Mouse (Mus musculus): ENCODE results near the gene Enox1.

Gene Enox1

GRCm38 (mm10) chr14:77563922-77564321, 407.4 kb downstream of the Enox1 start:
- DNase-seq (ENCODE audit: low spot score in 2 of 2): no peak

GRCm38 (mm10) chr14:77567120-77567519, 410.6 kb downstream of the Enox1 start:
- DNase-seq (ENCODE audit: low spot score in 2 of 2): no peak

- no peak for DNase-seq (ENCODE audit: low spot score in 2 of 2)
These were observed 417.9 kb downstream of the Enox1 start for GRCm38 (mm10) chr14:77574436-77574835.

- no peak for DNase-seq (ENCODE audit: low spot score in 2 of 2)
These were observed 419.8 kb downstream of the Enox1 start for GRCm38 (mm10) chr14:77576411-77576810.

GRCm38 (mm10) chr14:77577481-77578251, 421.1 kb downstream of the Enox1 start:
- DNase-seq (ENCODE audit: low spot score in 2 of 2): no peak

GRCm38 (mm10) chr14:77578355-77578754, 421.8 kb downstream of the Enox1 start:
- DNase-seq (ENCODE audit: low spot score in 2 of 2): no peak

GRCm38 (mm10) chr14:77580106-77580936, 423.8 kb downstream of the Enox1 start:
- DNase-seq (ENCODE audit: low spot score in 2 of 2): no peak

- DNase-seq (ENCODE audit: low spot score in 2 of 2): peak; percentile 52 to 57
These were observed 424.3 kb downstream of the Enox1 start for GRCm38 (mm10) chr14:77580937-77581270.

GRCm38 (mm10) chr14:77581616-77582015, 425.1 kb downstream of the Enox1 start:
- no peak for DNase-seq (ENCODE audit: low spot score in 2 of 2)

- DNase-seq (ENCODE audit: low spot score in 2 of 2): no peak
These were observed 427.9 kb downstream of the Enox1 start for GRCm38 (mm10) chr14:77584426-77584825.

GRCm38 (mm10) chr14:77585031-77585800, 428.7 kb downstream of the Enox1 start:
- DNase-seq (ENCODE audit: low spot score in 2 of 2): no peak

GRCm38 (mm10) chr14:77586033-77586432, 429.5 kb downstream of the Enox1 start:
- DNase-seq (ENCODE audit: low spot score in 2 of 2): no peak

- DNase-seq (ENCODE audit: low spot score in 2 of 2): no peak
These were observed 430.6 kb downstream of the Enox1 start for GRCm38 (mm10) chr14:77587182-77587581.

- peak in 1 of 2 experiments; percentile 57 for DNase-seq (ENCODE audit: low spot score in 2 of 2)
These were observed 436.7 kb downstream of the Enox1 start for GRCm38 (mm10) chr14:77593136-77593838.

- DNase-seq (ENCODE audit: low spot score in 2 of 2): no peak
These were observed 439.9 kb downstream of the Enox1 start for GRCm38 (mm10) chr14:77596216-77597175.

GRCm38 (mm10) chr14:77599016-77599704, 442.6 kb downstream of the Enox1 start:
- DNase-seq (ENCODE audit: low spot score in 2 of 2): no peak

GRCm38 (mm10) chr14:77600773-77601172, 444.2 kb downstream of the Enox1 start:
- no peak for DNase-seq (ENCODE audit: low spot score in 2 of 2)

- DNase-seq (ENCODE audit: low spot score in 2 of 2): no peak
These were observed 444.9 kb downstream of the Enox1 start for GRCm38 (mm10) chr14:77601446-77601845.

GRCm38 (mm10) chr14:77608182-77608839, 451.7 kb downstream of the Enox1 start:
- no peak for DNase-seq (ENCODE audit: low spot score in 2 of 2)

Data from frontal cortex, postnatal 10 days (tissue).